Comparison of ENCODE assay signal across 17 mouse cellular contexts in the genomic region with DNA sequence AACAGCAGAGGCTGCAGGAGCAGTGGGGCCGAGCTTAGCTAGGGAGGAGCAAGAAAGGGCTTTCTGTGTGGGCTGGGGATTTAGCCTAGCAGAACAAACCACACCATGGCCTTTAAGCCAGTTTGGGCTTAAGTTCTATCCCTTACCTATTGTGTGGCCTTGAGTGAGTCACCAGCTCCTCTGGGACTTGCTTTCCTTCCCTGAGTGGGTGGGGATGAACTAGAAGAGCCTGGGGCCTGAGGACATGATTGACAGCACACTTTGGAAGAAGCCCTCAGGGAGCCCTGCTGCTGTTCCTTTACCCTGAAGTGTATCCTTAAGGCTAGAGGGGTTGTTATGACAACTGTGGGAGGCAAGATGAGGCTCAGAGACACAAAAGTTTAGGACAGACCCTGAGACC.
A peak's percentile ranks its signal among the peaks of the same experiment; 100 is the strongest.
DNase-seq lines count a peak whose midpoint lies in the region.
"Had no signal": no experiment of that assay in that cellular context is flagged by ENCODE, and none has a peak within 500 bp of the region (broad histone marks: within the 10 kb centered on the region; RNA-seq: fewer than 3 reads in every experiment).

No protein-coding gene starts in this region.

- peaks cover 85% of the 10 kb centered on the region for H3K27me3 ChIP-seq in heart, embryonic 10.5 days (ENCODE audit: insufficient read depth, poor library complexity, severe bottlenecking)
- H3K27me3 ChIP-seq: embryonic facial prominence, embryonic 15.5 days; limb, embryonic 12.5 days had no signal

- DNase-seq in heart, embryonic 10.5 days (ENCODE audit: low spot score): no peak
- DNase-seq in heart, postnatal 4 days: no peak
- DNase-seq in 3T3-L1 (ENCODE audit: low read depth, low spot score): peak; percentile 89
- DNase-seq in NIH3T3 (ENCODE audit: low read depth): peak; percentile 64
- DNase-seq in fat pad, adult 2 months (ENCODE audit: extremely low read depth, low read depth, low spot score): peak; percentile 45
- no peak for DNase-seq in left cerebral cortex, adult 11 months (ENCODE audit: low spot score)
- DNase-seq in neural tube, embryonic 10.5 days (ENCODE audit: extremely low spot score, low spot score): no peak
- DNase-seq in right cerebral cortex, adult 18-20 months: no peak
- DNase-seq: cerebellum, adult 9-10 months; gastrocnemius, postnatal 36 days; kidney, adult 8-10 months; liver, postnatal 0 days; lung, postnatal 14 days; thymus, postnatal 25 days had no signal

- peaks cover 37% of the 10 kb centered on the region for H3K4me1 ChIP-seq in heart, embryonic 10.5 days

- 0 out of 2 replicates have a peak overlapping the region, but pooled peaks have one; percentile 10 for H3K27ac ChIP-seq in heart, embryonic 10.5 days
- H3K27ac ChIP-seq: embryonic facial prominence, embryonic 15.5 days; hindbrain, embryonic 14.5 days; limb, embryonic 12.5 days had no signal

- H3K36me3 ChIP-seq in heart, embryonic 10.5 days: peaks cover 28% of the 10 kb centered on the region

- no peak overlapping the region for H3K4me3 ChIP-seq in heart, embryonic 10.5 days
- H3K4me3 ChIP-seq: embryonic facial prominence, embryonic 15.5 days; limb, embryonic 12.5 days had no signal

- H3K9me3 ChIP-seq in heart, embryonic 10.5 days: no peaks in the 10 kb centered on the region
- H3K9me3 ChIP-seq: embryonic facial prominence, embryonic 15.5 days; limb, embryonic 12.5 days had no signal

- WGBS in heart, embryonic 10.5 days: 54% methylated on average over 1 of the region's 1 CpGs

Comparison
In these comparisons a context has a peak if more than half of its experiments do, and no peak if none do; other contexts are left out.
1. DNase-seq: peak in 3T3-L1 (single experiment), NIH3T3 (single experiment) and fat pad, adult 2 months (single experiment); none in heart, embryonic 10.5 days (single experiment), heart, postnatal 4 days (single experiment), left cerebral cortex, adult 11 months (single experiment), neural tube, embryonic 10.5 days (single experiment) and right cerebral cortex, adult 18-20 months (single experiment).